Mouse (Mus musculus) erythroblast, embryonic 14.5 days (primary cell): Measurements from ENCODE around the gene Kctd17.

Source experiments
- GATA1 ChIP-seq: IDR thresholded peaks from 2 replicates; pipeline ENCODE4 v1.6.1; 2012; ENCODE audit warnings: low read length, inconsistent platforms, mixed read lengths
- TAL1 ChIP-seq: IDR thresholded peaks from 3 replicates; pipeline ENCODE4 v1.6.1; 2012; ENCODE audit warnings: low read length, inconsistent platforms, mixed read lengths

DNA sequence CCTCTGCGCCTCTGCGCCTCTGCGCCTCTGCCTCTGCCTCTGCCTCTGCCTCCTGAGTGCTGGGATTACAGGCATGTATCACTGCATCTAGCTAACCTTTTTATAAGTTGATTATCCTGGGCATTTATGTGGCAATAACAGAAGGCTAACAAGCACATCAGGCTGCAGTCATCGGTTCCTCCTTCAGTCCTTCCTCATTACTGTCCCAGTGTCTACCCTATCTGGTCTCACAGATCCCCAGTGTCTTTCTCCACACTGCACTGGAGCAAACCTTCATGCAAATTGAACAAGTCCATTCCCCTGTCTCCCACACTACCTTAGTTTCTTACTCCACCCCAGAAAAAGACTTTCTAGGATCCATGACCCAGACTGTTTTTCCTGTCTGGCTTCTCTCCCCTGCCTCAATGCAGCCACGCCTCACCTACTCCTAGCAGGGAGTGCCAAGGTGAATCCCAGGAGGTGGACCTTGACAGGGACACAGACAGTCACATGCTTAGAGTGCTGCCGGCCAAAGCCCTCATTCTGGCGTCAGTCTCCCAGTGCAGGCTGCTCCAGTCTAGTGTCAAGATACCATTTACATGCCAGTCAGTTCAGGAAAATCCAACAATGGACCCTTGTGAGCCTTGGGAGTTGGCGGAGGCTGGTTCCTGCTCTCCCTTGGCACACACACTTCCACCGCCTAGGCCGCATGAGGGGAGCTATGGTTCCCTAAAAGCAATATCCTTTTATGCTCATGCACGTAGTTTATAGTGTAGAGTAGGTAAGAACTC, 44.7 kb upstream of the Kctd17 start:
- TF ChIP-seq GATA1 = no peak
- no peak for TF ChIP-seq TAL1
